Mouse (Mus musculus) forebrain, embryonic 15.5 days (tissue): ENCODE data around the gene Meiob. TPM values are rescaled to one million over a fixed set of nuclear protein-coding genes. Genes with fewer than 3 reads are reported as not detected.

Experiments used
- ATAC-seq: fragments of 200-750 bp; cut with Nextera tagmentation; replicated peaks from 2 replicates; pipeline ENCODE4 v1.8.0; 2017; ENCODE audit warnings: mild to moderate bottlenecking, moderate TSS enrichment, moderate library complexity
- H3K27ac ChIP-seq: fragments of 300-500 bp; sonication (generic); replicated peaks from 2 replicates; pipeline ENCODE4 v1.5.1; 2015; ENCODE audit warnings: mild to moderate bottlenecking, inconsistent platforms
- H3K27me3 ChIP-seq: fragments of 300-500 bp; sonication (generic); 2 replicates; pipeline ENCODE4 v1.6.1; 2015; ENCODE audit warnings: inconsistent platforms
- H3K36me3 ChIP-seq: fragments of 300-500 bp; sonication (generic); 2 replicates; pipeline ENCODE4 v1.6.1; 2015; ENCODE audit warnings: mild to moderate bottlenecking, inconsistent platforms
- H3K4me1 ChIP-seq: fragments of 300-500 bp; sonication (generic); 2 replicates; pipeline ENCODE4 v1.6.1; 2015; ENCODE audit warnings: inconsistent platforms
- H3K4me2 ChIP-seq: fragments of 300-500 bp; sonication (generic); replicated peaks from 2 replicates; pipeline ENCODE4 v1.6.1; 2015; ENCODE audit warnings: mild to moderate bottlenecking, inconsistent platforms
- H3K4me3 ChIP-seq: fragments of 300-500 bp; sonication (generic); 2 replicates; pipeline ENCODE4 v1.5.1; 2015; ENCODE audit warnings: mild to moderate bottlenecking, inconsistent platforms
- H3K9ac ChIP-seq: fragments of 300-500 bp; sonication (generic); replicated peaks from 2 replicates; pipeline ENCODE4 v1.6.1; 2015; ENCODE audit warnings: mild to moderate bottlenecking, inconsistent platforms
- H3K9me3 ChIP-seq: fragments of 300-500 bp; sonication (generic); 2 replicates; pipeline ENCODE4 v1.6.1; 2016; ENCODE audit warnings: inconsistent platforms
- WGBS: fragments of 180-500 bp; shearing (Covaris S2); methylation state at CpG from one replicate; pipeline ENCODE4 v1.1.7; 2015; ENCODE audit warnings: mixed read lengths; 5-methylcytosine and 5-hydroxymethylcytosine counted together
- polyA plus RNA-seq: library from polyadenylated mRNA; unstranded; fragments of >200 nt; fragmentation: Nextera tagmentation; extraction: Ambion mirVana; gene quantifications from 2 replicates; pipeline ENCODE4 v1.2.1, GENCODE M21; 2015

Gene Meiob
- polyA plus RNA-seq, 1 experiment from 2014 or later = not detected

DNA sequence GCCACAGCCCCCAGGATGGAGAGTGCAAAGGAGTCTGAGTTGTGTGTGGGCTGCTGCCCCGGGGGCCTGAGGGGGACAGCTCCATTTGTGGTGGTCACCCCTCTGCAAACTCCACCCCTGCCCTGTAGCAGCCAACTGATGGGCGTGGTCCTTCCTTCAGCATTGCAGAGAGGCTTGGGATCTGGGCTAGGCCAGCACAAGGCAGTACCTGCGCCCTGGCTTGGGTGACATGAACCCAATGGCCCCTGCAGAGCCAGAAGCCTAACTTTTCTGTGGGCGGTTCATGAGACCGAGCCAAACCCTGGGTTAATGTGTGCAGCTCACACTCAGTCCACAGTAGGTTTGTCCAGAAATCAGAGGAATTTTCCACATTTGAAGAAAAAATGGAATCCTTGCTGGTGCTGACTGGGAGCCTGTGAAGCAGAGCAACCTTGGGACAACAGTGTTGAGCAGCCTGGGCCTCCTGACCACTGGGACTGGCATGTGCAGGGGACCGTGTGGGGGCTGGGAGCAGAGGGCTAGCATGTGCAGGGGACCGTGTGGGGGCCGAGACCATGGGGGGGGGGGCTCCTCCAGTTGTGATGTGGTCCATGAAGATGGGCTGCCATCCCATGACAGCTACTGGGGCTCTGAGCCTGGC, 53.9 kb downstream of the Meiob start:
- 85% methylated on average over 8 of the region's 8 CpGs for WGBS
- Histone ChIP-seq H3K4me3 (no peak overlapping the region), H3K9me3 (no peaks in the 10 kb centered on the region), H3K36me3 (peaks cover 25% of the 10 kb centered on the region), H3K27ac (no peak overlapping the region), H3K4me2 (no peak overlapping the region), H3K27me3 (no peaks in the 10 kb centered on the region), H3K9ac (no peak overlapping the region), H3K4me1 (no peaks in the 10 kb centered on the region)
- ATAC-seq = no peak

DNA sequence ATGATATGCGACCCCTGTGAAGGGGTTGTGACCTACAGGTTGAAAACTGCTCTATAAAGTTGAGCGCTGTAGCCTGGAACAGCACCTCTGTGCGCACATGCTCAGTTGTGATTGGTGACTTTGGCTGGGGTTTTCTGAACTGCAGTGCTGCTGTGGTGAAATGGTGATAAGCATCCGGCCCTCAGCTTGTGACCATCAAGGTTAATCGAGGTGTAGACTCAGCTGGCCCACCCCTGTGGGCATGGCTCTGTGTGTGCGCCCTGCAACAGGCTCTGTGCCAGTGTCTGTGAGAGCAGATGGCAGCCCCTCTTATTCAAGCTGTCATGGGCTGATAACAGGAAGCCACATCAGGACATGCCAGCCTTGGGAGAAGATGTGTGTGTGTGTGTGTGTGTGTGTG, 54.9 kb downstream of the Meiob start:
- Histone ChIP-seq H3K4me2 (no peak overlapping the region), H3K9ac (no peak overlapping the region), H3K36me3 (peaks cover 23% of the 10 kb centered on the region), H3K27me3 (no peaks in the 10 kb centered on the region), H3K4me3 (no peak overlapping the region), H3K4me1 (no peaks in the 10 kb centered on the region), H3K9me3 (no peaks in the 10 kb centered on the region), H3K27ac (no peak overlapping the region)
- WGBS = 84% methylated on average over 6 of the region's 6 CpGs
- no peak for ATAC-seq

DNA sequence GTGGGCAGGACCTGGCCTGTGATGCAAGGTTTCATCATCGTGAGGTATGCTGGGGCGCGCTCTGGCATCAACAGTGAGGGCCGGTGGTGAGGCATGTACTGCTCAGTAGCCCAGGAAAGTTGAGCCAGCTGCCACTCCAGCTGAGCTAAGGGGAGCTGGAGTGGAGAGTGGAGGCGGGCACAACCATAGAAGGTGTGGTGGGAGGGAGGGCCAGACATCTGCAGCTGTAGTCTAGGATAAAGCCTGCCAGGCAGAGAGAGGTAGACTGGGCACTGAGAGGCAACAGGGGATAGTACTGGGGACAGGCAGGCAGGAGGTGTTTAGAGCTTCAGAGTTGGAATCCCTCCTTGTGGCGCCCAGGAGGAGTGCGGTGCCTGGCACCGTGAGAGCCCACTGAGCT, 56.0 kb downstream of the Meiob start:
- Histone ChIP-seq H3K9me3 (no peaks in the 10 kb centered on the region), H3K4me1 (no peaks in the 10 kb centered on the region), H3K27ac (no peak overlapping the region), H3K4me3 (no peak overlapping the region), H3K4me2 (no peak overlapping the region), H3K27me3 (no peaks in the 10 kb centered on the region), H3K9ac (no peak overlapping the region), H3K36me3 (peaks cover 22% of the 10 kb centered on the region)
- no peak for ATAC-seq
- 89% methylated on average over 8 of the region's 8 CpGs for WGBS

DNA sequence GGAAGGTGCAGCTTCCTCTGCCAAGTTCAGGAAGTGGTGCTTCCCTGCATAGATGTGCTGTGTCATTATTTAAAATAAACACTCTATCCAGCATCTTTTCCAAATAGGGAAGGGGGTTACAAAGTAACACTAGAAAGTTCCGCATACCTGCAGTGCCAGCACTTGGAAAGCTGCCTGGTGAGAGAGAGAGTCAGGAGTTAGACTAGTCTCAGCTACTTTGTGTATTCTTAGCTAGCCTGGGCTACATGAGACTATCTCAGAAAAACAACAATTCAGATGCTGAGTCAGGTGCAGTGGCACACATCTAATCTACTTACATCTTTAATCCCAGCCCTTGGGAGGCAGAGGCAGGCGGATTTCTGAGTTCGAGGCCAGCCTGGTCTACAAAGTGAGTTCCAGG, 57.7 kb downstream of the Meiob start:
- H3K4me1 ChIP-seq = no peaks in the 10 kb centered on the region
- no peaks in the 10 kb centered on the region for H3K27me3 ChIP-seq
- no peaks in the 10 kb centered on the region for H3K9me3 ChIP-seq
- H3K36me3 ChIP-seq = peaks cover 22% of the 10 kb centered on the region
- H3K4me3 ChIP-seq = no peak overlapping the region
- no peak overlapping the region for H3K9ac ChIP-seq
- H3K27ac ChIP-seq = no peak overlapping the region
- no peak overlapping the region for H3K4me2 ChIP-seq
- no peak for ATAC-seq
- WGBS = 87% methylated on average over 3 of the region's 3 CpGs

DNA sequence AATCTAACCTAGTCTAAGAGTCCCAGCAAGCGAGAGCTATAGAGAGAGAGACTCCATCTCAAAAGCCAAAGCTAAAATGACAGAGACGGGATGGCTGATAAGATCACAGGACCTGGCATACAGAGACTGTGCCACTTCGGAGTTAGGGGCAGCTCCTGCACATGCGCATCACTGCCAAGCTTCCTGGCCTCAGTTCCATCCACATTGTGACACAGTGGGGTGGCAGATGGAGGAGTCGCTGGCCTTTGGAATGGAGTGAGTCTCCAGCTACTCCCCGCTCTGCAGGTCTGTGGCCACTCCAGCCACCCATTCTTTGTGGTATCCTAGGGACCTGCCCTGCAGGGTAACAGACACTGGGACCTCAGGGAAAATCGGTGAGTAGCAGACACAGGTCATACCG, 61.7 kb downstream of the Meiob start, which contains the start of gene Igfals:
Gene Igfals (plus strand): TSS at position 222 of the 400 bp plus-strand sequence.
- WGBS = 91% methylated on average over 8 of the region's 8 CpGs
- no peaks in the 10 kb centered on the region for H3K9me3 ChIP-seq
- ATAC-seq = no peak
- H3K4me3 ChIP-seq = no peak within 1 kb of the TSS
- H3K4me2 ChIP-seq = no peak within 1 kb of the TSS
- H3K27me3 ChIP-seq = no peaks in the 10 kb centered on the region
- no peak within 1 kb of the TSS for H3K9ac ChIP-seq
- H3K27ac ChIP-seq = no peak within 1 kb of the TSS
- peaks cover 22% of the 10 kb centered on the region for H3K36me3 ChIP-seq
- H3K4me1 ChIP-seq = no peaks in the 10 kb centered on the region

DNA sequence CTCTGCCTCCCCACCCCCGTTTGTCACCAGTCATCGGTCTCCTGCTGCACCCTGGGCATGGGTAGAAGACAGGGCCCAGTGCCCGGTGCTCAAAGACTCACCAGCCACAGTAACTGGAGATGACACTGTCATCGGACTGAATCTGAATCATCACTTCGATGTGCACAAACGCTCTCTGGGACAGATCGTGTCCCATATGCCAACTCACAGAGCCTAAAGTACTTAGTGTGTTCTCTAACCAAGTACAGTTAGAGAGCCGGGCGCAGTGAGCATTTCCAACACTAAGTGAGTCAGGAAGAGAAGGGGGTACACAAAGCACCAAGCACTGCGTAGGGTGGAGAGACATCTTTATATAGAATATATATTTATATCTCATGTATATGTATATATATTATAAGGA, 63.8 kb downstream of the Meiob start:
- Histone ChIP-seq H3K4me1 (no peaks in the 10 kb centered on the region), H3K9me3 (no peaks in the 10 kb centered on the region), H3K4me3 (no peak overlapping the region), H3K36me3 (peaks cover 9% of the 10 kb centered on the region; the same call in 1 of the 2 replicates), H3K27me3 (no peaks in the 10 kb centered on the region), H3K4me2 (no peak overlapping the region), H3K27ac (no peak overlapping the region), H3K9ac (no peak overlapping the region)
- no peak for ATAC-seq
- 94% methylated on average over 10 of the region's 10 CpGs for WGBS

- Histone ChIP-seq H3K4me3 (no peak overlapping the region), H3K9me3 (no peaks in the 10 kb centered on the region), H3K9ac (no peak overlapping the region), H3K4me1 (no peaks in the 10 kb centered on the region), H3K27ac (no peak overlapping the region), H3K4me2 (no peak overlapping the region), H3K27me3 (no peaks in the 10 kb centered on the region), H3K36me3 (no peaks in the 10 kb centered on the region)
- 59% methylated on average over 4 of the region's 4 CpGs for WGBS
- ATAC-seq = no peak
Observed at GRCm38 (mm10) chr17:24873695-24874404, 69.8 kb downstream of the Meiob start.

DNA sequence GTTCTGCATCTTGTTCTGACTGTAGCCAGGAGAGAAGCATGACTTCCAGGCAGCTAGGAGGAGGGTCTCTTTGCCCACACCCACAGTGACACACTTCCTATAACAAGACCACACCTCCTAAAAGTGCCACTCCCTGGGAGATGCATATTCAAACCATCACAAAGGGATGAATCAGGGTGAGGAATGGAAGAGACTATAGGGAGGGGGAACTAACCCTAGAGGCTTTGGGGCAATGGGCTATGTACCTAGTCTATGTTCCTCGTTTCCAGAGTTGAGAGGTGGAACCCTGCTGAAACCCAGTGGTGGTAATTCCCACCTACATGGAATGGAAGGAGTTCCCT, 70.3 kb downstream of the Meiob start:
- ATAC-seq = no peak
- WGBS = 46% methylated on average over 1 of the region's 1 CpGs

DNA sequence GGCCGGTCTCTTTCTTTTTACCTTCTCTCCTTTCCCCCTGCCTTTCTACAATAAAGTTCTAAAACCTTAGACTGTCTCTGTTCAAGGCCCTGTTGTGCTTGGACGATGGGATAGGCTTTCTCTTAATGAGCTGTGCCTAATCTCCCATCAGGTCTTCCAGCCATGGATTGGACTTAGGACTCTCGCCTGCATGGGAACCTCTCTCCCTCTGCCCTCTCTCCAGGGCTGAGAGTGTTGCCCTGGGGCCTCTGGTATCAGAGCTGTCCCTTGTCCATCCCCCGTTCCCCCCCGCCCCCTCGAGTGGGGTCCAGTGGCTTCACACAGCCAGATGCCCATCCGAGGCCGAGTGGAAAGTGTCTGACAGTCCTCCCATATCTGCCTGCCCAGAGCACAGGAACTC, 70.9 kb downstream of the Meiob start:
- Histone ChIP-seq H3K27ac (no peak overlapping the region), H3K9ac (no peak overlapping the region), H3K9me3 (no peaks in the 10 kb centered on the region), H3K4me3 (no peak overlapping the region), H3K4me1 (no peaks in the 10 kb centered on the region), H3K36me3 (no peaks in the 10 kb centered on the region), H3K4me2 (no peak overlapping the region), H3K27me3 (no peaks in the 10 kb centered on the region)
- WGBS = 80% methylated on average over 8 of the region's 8 CpGs
- ATAC-seq = no peak

More for the DNA sequence above, 70.3 kb downstream of the Meiob start:
- no peaks in the 10 kb centered on the region for H3K36me3 ChIP-seq
- H3K4me1 ChIP-seq = no peaks in the 10 kb centered on the region
- H3K9me3 ChIP-seq = no peaks in the 10 kb centered on the region
- H3K4me2 ChIP-seq = no peak overlapping the region
- no peak overlapping the region for H3K9ac ChIP-seq
- H3K27ac ChIP-seq = no peak overlapping the region
- no peak overlapping the region for H3K4me3 ChIP-seq
- no peaks in the 10 kb centered on the region for H3K27me3 ChIP-seq

DNA sequence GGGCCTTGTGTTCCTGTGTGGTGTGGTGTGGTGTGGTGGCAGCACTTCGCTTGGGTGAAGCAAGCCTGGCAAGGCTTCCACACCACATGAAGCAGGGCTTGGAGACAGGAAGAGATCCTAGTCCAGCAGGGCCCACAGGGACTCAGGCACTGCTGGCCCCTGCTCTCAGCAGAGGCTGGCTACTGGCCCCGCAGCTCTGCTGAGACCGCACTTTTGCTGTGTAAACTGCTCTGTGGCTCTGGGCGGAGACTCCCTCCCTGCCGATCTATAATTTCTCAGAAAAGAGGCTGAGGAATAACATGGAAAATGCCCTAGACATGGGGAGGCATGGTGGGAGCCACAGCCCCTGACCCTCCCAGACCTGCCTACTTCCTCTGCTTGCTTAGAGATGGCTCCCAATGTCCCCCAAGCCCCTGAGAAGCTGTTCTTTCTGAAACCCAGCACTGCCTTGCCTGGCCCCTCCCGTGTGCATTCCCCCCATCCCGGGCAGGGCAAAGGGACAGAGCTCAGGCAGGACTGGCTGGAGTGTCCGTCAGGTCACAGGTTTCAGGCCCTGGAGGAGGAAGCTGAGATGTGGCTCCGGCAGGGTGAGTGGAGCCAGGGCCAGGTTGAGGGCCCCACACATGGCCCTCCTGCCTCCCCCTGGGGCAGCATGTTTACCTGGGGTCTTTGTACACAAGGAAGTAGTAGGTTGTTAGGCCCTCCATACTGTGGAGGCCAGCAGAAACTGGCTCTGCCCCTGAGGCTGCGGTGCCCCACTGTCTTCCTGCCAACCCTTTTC, 73.4 kb downstream of the Meiob start:
- WGBS = 64% methylated on average over 10 of the region's 10 CpGs
- H3K27ac ChIP-seq = no peak overlapping the region
- H3K4me3 ChIP-seq = no peak overlapping the region
- H3K9ac ChIP-seq = no peak overlapping the region
- H3K4me2 ChIP-seq = no peak overlapping the region
- H3K36me3 ChIP-seq = 0 out of 2 replicates have a peak, but pooled peaks cover 1% of the 10 kb centered on the region
- ATAC-seq = no peak
- H3K9me3 ChIP-seq = no peaks in the 10 kb centered on the region
- no peaks in the 10 kb centered on the region for H3K27me3 ChIP-seq
- no peaks in the 10 kb centered on the region for H3K4me1 ChIP-seq

DNA sequence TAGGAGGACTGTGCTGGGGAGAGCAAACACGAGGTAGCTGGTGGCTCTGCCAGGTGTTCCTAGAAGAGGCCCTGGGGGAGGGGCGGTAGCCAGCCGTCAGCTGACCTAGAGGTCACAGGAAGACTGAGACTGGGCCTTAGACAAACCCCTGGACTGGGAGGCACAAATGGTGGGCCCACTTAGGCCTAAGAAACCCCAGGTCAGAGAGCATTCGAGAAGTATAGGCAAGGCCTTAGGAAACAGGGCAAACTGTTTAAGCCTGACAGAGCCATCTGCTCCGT, 74.0 kb downstream of the Meiob start:
- H3K27ac ChIP-seq = no peak overlapping the region
- WGBS = 34% methylated on average over 5 of the region's 5 CpGs
- H3K9me3 ChIP-seq = no peaks in the 10 kb centered on the region
- no peaks in the 10 kb centered on the region for H3K4me1 ChIP-seq
- no peak overlapping the region for H3K4me2 ChIP-seq
- H3K36me3 ChIP-seq = 0 out of 2 replicates have a peak, but pooled peaks cover 6% of the 10 kb centered on the region
- ATAC-seq = no peak
- no peak overlapping the region for H3K9ac ChIP-seq
- H3K27me3 ChIP-seq = no peaks in the 10 kb centered on the region
- H3K4me3 ChIP-seq = no peak overlapping the region

DNA sequence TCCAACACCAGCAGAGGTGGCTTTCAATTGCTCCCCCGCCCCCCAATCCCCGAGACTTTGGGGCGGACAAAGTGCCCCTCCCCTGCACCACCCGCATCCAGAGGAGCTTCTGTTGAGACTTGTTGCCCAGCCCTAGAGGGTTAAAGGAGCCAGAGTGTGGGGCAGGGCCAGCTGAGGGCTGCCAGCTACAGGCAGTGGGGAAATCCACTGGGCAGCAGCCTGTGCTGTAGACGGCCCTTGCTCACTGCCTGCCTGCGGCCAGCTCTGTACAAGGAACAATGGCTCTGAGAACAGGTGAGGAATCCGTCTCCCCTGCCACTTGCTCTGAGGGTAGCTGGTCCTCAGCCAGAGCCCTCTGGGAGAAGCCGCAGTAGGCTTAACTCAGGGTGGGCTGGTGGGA, 74.4 kb downstream of the Meiob start:
- Histone ChIP-seq H3K4me2 (no peak overlapping the region), H3K4me3 (no peak overlapping the region), H3K4me1 (no peaks in the 10 kb centered on the region), H3K9me3 (no peaks in the 10 kb centered on the region), H3K9ac (no peak overlapping the region), H3K27ac (no peak overlapping the region), H3K36me3 (peaks cover 10% of the 10 kb centered on the region; the same call in 1 of the 2 replicates), H3K27me3 (no peaks in the 10 kb centered on the region)
- no peak for ATAC-seq
- WGBS = 73% methylated on average over 8 of the region's 8 CpGs
